Mouse (Mus musculus): ENCODE measurements around the gene Cpeb3. TPM values are rescaled to one million over a fixed set of nuclear protein-coding genes. Genes with fewer than 3 reads are reported as not detected.
"Not testable (repeated sequence)": the region's sequence is repeated elsewhere in the genome, so short reads cannot be mapped to it uniquely, and the experiment has no call there.

Gene Cpeb3
- polyA plus RNA-seq, 1 experiment from 2014 or later = 1.2 TPM

GRCm38 (mm10) chr19:37233561-37234539 lies 25.4 kb upstream of the Cpeb3 start:
- peak; percentile 44 for DNase-seq (ENCODE audit: low spot score)
- H3K9me3 ChIP-seq (ENCODE audit: control insufficient read depth, low read length) = no peaks in the 10 kb centered on the region
- no peak overlapping the region for H3K27ac ChIP-seq (replicated peaks)
- no peak for TF ChIP-seq EP300 (optimal IDR thresholded peaks at IDR 0.05)
- peak; percentile 35; the same call in 1 of the 2 replicates for TF ChIP-seq CTCF (IDR thresholded peaks at IDR 0.05; ENCODE audit: low read depth)
- no peaks in the 10 kb centered on the region for H3K36me3 ChIP-seq (ENCODE audit: control insufficient read depth, insufficient read depth, low read length)
- H3K27me3 ChIP-seq (ENCODE audit: control insufficient read depth, insufficient read depth, low read length) = no peaks in the 10 kb centered on the region
- 5% methylated on average over 63 of the region's 63 CpGs for WGBS
- H3K4me1 ChIP-seq (replicated peaks; ENCODE audit: control insufficient read depth, insufficient read depth) = no peaks in the 10 kb centered on the region
- H3K9ac ChIP-seq (ENCODE audit: low read length) = no peak overlapping the region
- peak overlapping the region; percentile 28 for H3K4me3 ChIP-seq (ENCODE audit: low read depth, low read length)
- no peak for ATAC-seq (ENCODE audit: low FRiP score, low TSS enrichment)
- H3K4me2 ChIP-seq (replicated peaks; ENCODE audit: low read depth) = peak overlapping the region; percentile 50

GRCm38 (mm10) chr19:37232598-37232997 lies 24.2 kb upstream of the Cpeb3 start:
- ATAC-seq (ENCODE audit: low FRiP score, low TSS enrichment); H3K4me2 ChIP-seq (replicated peaks; ENCODE audit: low read depth); H3K9ac ChIP-seq (ENCODE audit: low read length); H3K27ac ChIP-seq (replicated peaks); H3K4me3 ChIP-seq (ENCODE audit: low read depth, low read length); DNase-seq (ENCODE audit: low spot score); H3K27me3 ChIP-seq (ENCODE audit: control insufficient read depth, insufficient read depth, low read length); H3K36me3 ChIP-seq (ENCODE audit: control insufficient read depth, insufficient read depth, low read length); H3K9me3 ChIP-seq (ENCODE audit: control insufficient read depth, low read length); H3K4me1 ChIP-seq (replicated peaks; ENCODE audit: control insufficient read depth, insufficient read depth): not testable (repeated sequence)
- WGBS = 65% methylated on average over 9 of the region's 9 CpGs

DNA sequence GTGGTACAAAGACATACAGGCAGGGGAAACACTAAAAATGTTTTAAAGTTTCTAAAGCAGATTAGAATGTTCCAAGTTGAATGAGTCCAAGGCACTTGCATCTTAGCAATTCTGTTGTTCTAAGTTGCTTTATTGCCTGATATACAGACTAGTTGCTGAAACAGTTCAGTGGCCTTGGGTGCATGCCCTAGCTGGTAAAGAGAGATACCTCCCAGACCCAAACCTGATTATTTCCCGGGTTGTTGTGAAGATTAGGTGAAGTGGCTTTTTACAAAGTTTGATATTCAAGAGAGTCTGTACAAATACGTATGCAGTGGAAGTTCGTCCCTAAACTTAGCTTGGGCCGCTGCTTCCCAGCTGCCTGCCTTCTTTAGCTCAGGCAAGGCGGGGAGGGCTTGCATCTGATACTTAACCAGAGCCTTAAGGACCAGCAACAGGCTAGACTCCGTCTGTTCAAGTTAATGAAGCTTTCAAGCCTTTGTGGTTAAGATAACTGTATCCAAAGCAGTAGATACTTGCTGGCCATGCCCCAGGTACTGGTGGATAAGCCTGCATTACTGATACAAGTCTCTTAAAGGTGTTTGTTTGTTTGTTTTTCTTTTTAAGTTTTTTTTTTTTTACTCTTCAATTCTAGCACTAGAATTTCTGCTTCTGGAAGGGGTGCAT lies 16.9 kb upstream of the Cpeb3 start:
- no peak for DNase-seq (ENCODE audit: low spot score)
- no peak for ATAC-seq (ENCODE audit: low FRiP score, low TSS enrichment)
- H3K9me3 ChIP-seq (ENCODE audit: control insufficient read depth, low read length) = no peaks in the 10 kb centered on the region
- no peak overlapping the region for H3K27ac ChIP-seq (replicated peaks)
- TF ChIP-seq CTCF (IDR thresholded peaks at IDR 0.05; ENCODE audit: low read depth) (no peak), EP300 (optimal IDR thresholded peaks at IDR 0.05) (no peak)
- H3K27me3 ChIP-seq (ENCODE audit: control insufficient read depth, insufficient read depth, low read length) = no peaks in the 10 kb centered on the region
- no peaks in the 10 kb centered on the region for H3K36me3 ChIP-seq (ENCODE audit: control insufficient read depth, insufficient read depth, low read length)
- H3K9ac ChIP-seq (ENCODE audit: low read length) = no peak overlapping the region
- no peak overlapping the region for H3K4me3 ChIP-seq (ENCODE audit: low read depth, low read length)
- H3K4me1 ChIP-seq (replicated peaks; ENCODE audit: control insufficient read depth, insufficient read depth) = no peaks in the 10 kb centered on the region
- H3K4me2 ChIP-seq (replicated peaks; ENCODE audit: low read depth) = no peak overlapping the region
- 88% methylated on average over 6 of the region's 6 CpGs for WGBS

DNA sequence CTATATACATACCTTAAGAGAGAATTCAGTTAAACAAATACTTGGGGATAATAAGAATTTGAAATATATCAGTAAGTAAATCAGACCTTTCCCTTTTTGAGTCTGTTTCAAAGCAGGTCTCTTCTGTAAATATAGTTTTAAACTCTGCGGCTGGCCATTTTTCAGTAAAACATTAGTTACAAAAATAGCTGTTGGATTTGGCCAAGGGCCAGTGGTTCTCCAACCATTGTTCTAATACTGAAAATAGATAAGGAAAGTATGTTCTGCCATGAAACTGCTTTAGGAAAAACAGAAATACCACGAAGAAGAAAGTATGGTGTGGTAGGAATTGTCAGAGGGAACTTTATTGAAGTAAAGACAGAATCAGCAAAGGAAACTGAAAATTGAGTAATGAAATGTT lies 6.3 kb upstream of the Cpeb3 start:
- peaks cover 20% of the 10 kb centered on the region for H3K36me3 ChIP-seq (ENCODE audit: control insufficient read depth, insufficient read depth, low read length)
- WGBS = 33% methylated on average over 2 of the region's 2 CpGs

GRCm38 (mm10) chr19:37211416-37211815 lies 3.0 kb upstream of the Cpeb3 start:
- Histone ChIP-seq H3K9ac (ENCODE audit: low read length) (no peak overlapping the region), H3K4me2 (replicated peaks; ENCODE audit: low read depth) (no peak overlapping the region), H3K36me3 (ENCODE audit: control insufficient read depth, insufficient read depth, low read length) (peaks cover 5% of the 10 kb centered on the region), H3K27me3 (ENCODE audit: control insufficient read depth, insufficient read depth, low read length) (no peaks in the 10 kb centered on the region), H3K4me3 (ENCODE audit: low read depth, low read length) (no peak overlapping the region), H3K27ac (replicated peaks) (no peak overlapping the region), H3K4me1 (replicated peaks; ENCODE audit: control insufficient read depth, insufficient read depth) (peaks cover 3% of the 10 kb centered on the region; the same call in 1 of the 2 replicates), H3K9me3 (ENCODE audit: control insufficient read depth, low read length) (no peaks in the 10 kb centered on the region)
- DNase-seq (ENCODE audit: low spot score) (no peak), ATAC-seq (ENCODE audit: low FRiP score, low TSS enrichment) (no peak)
- WGBS = 75% methylated on average over 3 of the region's 3 CpGs
- TF ChIP-seq EP300 (optimal IDR thresholded peaks at IDR 0.05) (no peak), CTCF (IDR thresholded peaks at IDR 0.05; ENCODE audit: low read depth) (no peak)

More for the DNA sequence above, 6.3 kb upstream of the Cpeb3 start:
- H3K4me2 ChIP-seq (replicated peaks; ENCODE audit: low read depth) = no peak overlapping the region
- H3K4me3 ChIP-seq (ENCODE audit: low read depth, low read length) = no peak overlapping the region
- TF ChIP-seq CTCF (IDR thresholded peaks at IDR 0.05; ENCODE audit: low read depth) = no peak
- no peak for TF ChIP-seq EP300 (optimal IDR thresholded peaks at IDR 0.05)
- DNase-seq (ENCODE audit: low spot score) = no peak
- no peaks in the 10 kb centered on the region for H3K4me1 ChIP-seq (replicated peaks; ENCODE audit: control insufficient read depth, insufficient read depth)
- H3K27me3 ChIP-seq (ENCODE audit: control insufficient read depth, insufficient read depth, low read length) = no peaks in the 10 kb centered on the region
- ATAC-seq (ENCODE audit: low FRiP score, low TSS enrichment) = no peak
- no peak overlapping the region for H3K27ac ChIP-seq (replicated peaks)
- no peaks in the 10 kb centered on the region for H3K9me3 ChIP-seq (ENCODE audit: control insufficient read depth, low read length)
- no peak overlapping the region for H3K9ac ChIP-seq (ENCODE audit: low read length)

DNA sequence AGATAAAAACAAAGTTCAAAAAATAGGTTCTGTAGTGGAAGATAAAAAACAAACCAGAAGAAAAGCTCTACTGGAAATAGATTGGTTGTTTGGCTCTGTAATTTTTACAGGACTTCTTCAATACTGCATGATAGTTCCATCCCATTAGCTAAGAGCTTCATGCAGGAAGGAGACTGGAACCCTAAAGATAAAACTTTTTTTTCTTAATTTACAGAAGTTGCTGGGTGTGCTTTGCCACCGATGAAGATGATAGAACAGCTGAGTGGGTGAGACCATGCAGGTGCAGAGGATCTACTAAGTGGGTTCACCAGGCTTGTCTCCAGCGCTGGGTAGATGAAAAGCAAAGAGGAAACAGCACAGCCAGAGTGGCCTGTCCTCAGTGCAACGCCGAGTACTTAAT lies 2.1 kb upstream of the Cpeb3 start:
- no peak for DNase-seq (ENCODE audit: low spot score)
- TF ChIP-seq CTCF (IDR thresholded peaks at IDR 0.05; ENCODE audit: low read depth) (no peak), EP300 (optimal IDR thresholded peaks at IDR 0.05) (no peak)
- no peak for ATAC-seq (ENCODE audit: low FRiP score, low TSS enrichment)
- Histone ChIP-seq H3K4me1 (replicated peaks; ENCODE audit: control insufficient read depth, insufficient read depth) (peaks cover 3% of the 10 kb centered on the region; the same call in 1 of the 2 replicates), H3K27me3 (ENCODE audit: control insufficient read depth, insufficient read depth, low read length) (no peaks in the 10 kb centered on the region), H3K9ac (ENCODE audit: low read length) (no peak overlapping the region), H3K4me3 (ENCODE audit: low read depth, low read length) (no peak overlapping the region), H3K4me2 (replicated peaks; ENCODE audit: low read depth) (no peak overlapping the region), H3K9me3 (ENCODE audit: control insufficient read depth, low read length) (no peaks in the 10 kb centered on the region), H3K36me3 (ENCODE audit: control insufficient read depth, insufficient read depth, low read length) (peaks cover 5% of the 10 kb centered on the region), H3K27ac (replicated peaks) (no peak overlapping the region)
- 91% methylated on average over 4 of the region's 4 CpGs for WGBS
